In genomic region chr10:73826354-73826753, GRCm38 (mm10) we compare ENCODE assay signal across 9 mouse cellular contexts.
A peak's percentile ranks its signal among the peaks of the same experiment; 100 is the strongest.
DNase-seq lines count a peak whose midpoint lies in the region; ATAC-seq and TF ChIP-seq lines count a peak whose summit lies in the region.
"Had no signal": no experiment of that assay in that cellular context is flagged by ENCODE, and none has a peak within 500 bp of the region (broad histone marks: within the 10 kb centered on the region; RNA-seq: fewer than 3 reads in every experiment).

No protein-coding gene starts in this region.

- no peaks in the 10 kb centered on the region for H3K36me3 ChIP-seq in lung, embryonic 15.5 days
- no peaks in the 10 kb centered on the region for H3K36me3 ChIP-seq in intestine, embryonic 16.5 days (ENCODE audit: control insufficient read depth, insufficient read depth, low read length)
- no peaks in the 10 kb centered on the region for H3K36me3 ChIP-seq in limb, embryonic 10.5 days

- ATAC-seq in lung, embryonic 15.5 days (ENCODE audit: borderline replicate concordance, extremely low read depth, low FRiP score, low TSS enrichment): no peak
- ATAC-seq in intestine, embryonic 16.5 days: no peak; the same call in 1 of the 2 replicates

- H3K9me3 ChIP-seq in lung, embryonic 15.5 days: no peaks in the 10 kb centered on the region
- H3K9me3 ChIP-seq in intestine, embryonic 16.5 days (ENCODE audit: control insufficient read depth, low read length): no peaks in the 10 kb centered on the region
- no peaks in the 10 kb centered on the region for H3K9me3 ChIP-seq in limb, embryonic 10.5 days (replicated peaks)

- no peak for TF ChIP-seq CTCF in cerebellum, adult 2 months (IDR thresholded peaks at IDR 0.05; ENCODE audit: borderline replicate concordance, insufficient read depth, low read depth, low read length)

- peak overlapping the region; percentile 5 for H3K4me3 ChIP-seq in cerebellum, adult 2 months (replicated peaks; ENCODE audit: insufficient read depth, low read depth, low read length)
- peak overlapping the region; percentile 23 for H3K4me3 ChIP-seq in lung, embryonic 15.5 days
- peak overlapping the region; percentile 13; the same call in 1 of the 2 replicates for H3K4me3 ChIP-seq in intestine, embryonic 16.5 days (ENCODE audit: low read length)
- no peak overlapping the region for H3K4me3 ChIP-seq in limb, embryonic 10.5 days

- no peak for TF ChIP-seq POLR2A in cerebellum, adult 2 months (IDR thresholded peaks at IDR 0.05; ENCODE audit: borderline replicate concordance, insufficient read depth, low read length)

- peak overlapping the region; percentile 40 for H3K4me2 ChIP-seq in lung, embryonic 15.5 days
- H3K4me2 ChIP-seq in intestine, embryonic 16.5 days (ENCODE audit: low read depth, low read length): peak overlapping the region; percentile 17; the same call in 1 of the 2 replicates

- no peak overlapping the region for H3K9ac ChIP-seq in lung, embryonic 15.5 days
- H3K9ac ChIP-seq in intestine, embryonic 16.5 days (ENCODE audit: low read depth, low read length): no peak overlapping the region
- H3K9ac ChIP-seq: liver, embryonic 14.5 days had no signal

- H3K27ac ChIP-seq in cerebellum, adult 2 months (ENCODE audit: insufficient read depth, low read length): no peak overlapping the region; the same call in 1 of the 2 replicates
- no peak overlapping the region for H3K27ac ChIP-seq in lung, embryonic 15.5 days
- no peak overlapping the region for H3K27ac ChIP-seq in intestine, embryonic 16.5 days (ENCODE audit: low read length)
- no peak overlapping the region for H3K27ac ChIP-seq in limb, embryonic 10.5 days
- H3K27ac ChIP-seq: liver, embryonic 14.5 days had no signal

- no peaks in the 10 kb centered on the region for H3K27me3 ChIP-seq in cerebellum, adult 2 months (ENCODE audit: control insufficient read depth, insufficient read depth, low read length)
- 0 out of 2 replicates have a peak, but pooled peaks cover 3% of the 10 kb centered on the region for H3K27me3 ChIP-seq in lung, embryonic 15.5 days
- H3K27me3 ChIP-seq in intestine, embryonic 16.5 days (replicated peaks; ENCODE audit: control insufficient read depth, insufficient read depth, low read length): no peaks in the 10 kb centered on the region
- peaks cover 9% of the 10 kb centered on the region; the same call in 1 of the 2 replicates for H3K27me3 ChIP-seq in limb, embryonic 10.5 days (ENCODE audit: low read depth, poor library complexity, severe bottlenecking)

- 65% methylated on average over 8 of the region's 8 CpGs for WGBS in cerebellum, adult 2 months
- WGBS in lung, embryonic 15.5 days: 37% methylated on average over 8 of the region's 8 CpGs
- 46% methylated on average over 8 of the region's 8 CpGs for WGBS in intestine, embryonic 16.5 days
- WGBS in limb, embryonic 10.5 days: 66% methylated on average over 8 of the region's 8 CpGs

- H3K4me1 ChIP-seq in cerebellum, adult 2 months (ENCODE audit: control insufficient read depth, insufficient read depth, low read length): no peaks in the 10 kb centered on the region
- H3K4me1 ChIP-seq in lung, embryonic 15.5 days: no peaks in the 10 kb centered on the region
- H3K4me1 ChIP-seq in intestine, embryonic 16.5 days (ENCODE audit: control insufficient read depth, insufficient read depth, low read length): no peaks in the 10 kb centered on the region
- H3K4me1 ChIP-seq in limb, embryonic 10.5 days: peaks cover 3% of the 10 kb centered on the region; the same call in 1 of the 2 replicates

- peak in 1 of 2 experiments; percentile 5 for DNase-seq in cerebellum, adult 2 months
- no peak for DNase-seq in cerebellum, postnatal 4 days (ENCODE audit: low spot score in 2 of 2)
- no peak for DNase-seq in lung, postnatal 25 days (ENCODE audit: low spot score)
- peak; percentile 2 to 23 for DNase-seq in right cerebral cortex, postnatal 36 days (ENCODE audit: low spot score in 2 of 2)
- DNase-seq in limb, embryonic 10.5 days (ENCODE audit: low spot score): no peak
- no peak for DNase-seq in cerebellum, adult 8-10 months

Comparison
In these comparisons a context has a peak if more than half of its experiments do, and no peak if none do; other contexts are left out.
1. DNase-seq: peak in right cerebral cortex, postnatal 36 days (2 of 2); none in cerebellum, postnatal 4 days (0 of 2), lung, postnatal 25 days (single experiment), limb, embryonic 10.5 days (single experiment) and cerebellum, adult 8-10 months (single experiment).